Mouse (Mus musculus): ENCODE data around the gene Hif3a.

DNA sequence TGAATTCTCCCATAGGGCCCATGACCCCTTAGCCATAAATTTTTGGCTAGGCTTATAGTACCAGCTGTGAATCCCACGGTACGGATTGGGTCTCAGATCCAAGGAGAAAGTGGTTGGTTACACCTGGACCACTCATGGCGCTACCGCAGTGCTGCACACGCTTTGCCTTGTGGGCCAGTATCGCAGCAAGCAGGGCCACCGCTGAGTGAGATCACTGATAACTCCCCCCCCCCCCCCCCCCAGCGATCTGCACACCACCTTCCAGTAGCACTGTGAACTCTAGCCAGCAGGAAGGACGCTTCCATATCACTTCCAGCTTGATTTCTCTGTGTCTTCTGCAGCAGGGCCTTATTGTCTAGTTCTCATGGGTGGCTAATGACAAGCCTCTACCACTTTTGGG lies 3.4 kb upstream of the Hif3a start:
- TF ChIP-seq CTCF (IDR thresholded peaks at IDR 0.05; ENCODE audit: control insufficient read depth, insufficient read depth, insufficient replicate concordance, low read depth, low read length): no peak
- no peak for TF ChIP-seq POLR2A (IDR thresholded peaks at IDR 0.05; ENCODE audit: control insufficient read depth, low read depth, low read length)

Data from testis, adult 2 months (tissue).